Mouse (Mus musculus) forelimb bud, embryonic 11.5 days (tissue): Measurements from ENCODE around the gene Pitpnc1.

Experiments
- DNase-seq: peaks from one replicate; pipeline ENCODE4 v3.0.0-alpha.2; 2012; ENCODE audit warnings: low read depth, low spot score

Pitpnc1 gene

GRCm38 (mm10) chr11:107443121-107444095 lies 27.1 kb downstream of the Pitpnc1 start:
- no peak for DNase-seq

- DNase-seq = no peak
Observed at GRCm38 (mm10) chr11:107441050-107441449, 29.4 kb downstream of the Pitpnc1 start.

GRCm38 (mm10) chr11:107438140-107438539 lies 32.4 kb downstream of the Pitpnc1 start:
- DNase-seq = no peak

GRCm38 (mm10) chr11:107437723-107438122 lies 32.8 kb downstream of the Pitpnc1 start:
- DNase-seq = no peak

GRCm38 (mm10) chr11:107435776-107436449 lies 34.6 kb downstream of the Pitpnc1 start:
- no peak for DNase-seq

GRCm38 (mm10) chr11:107431197-107431965 lies 39.1 kb downstream of the Pitpnc1 start:
- DNase-seq = no peak

GRCm38 (mm10) chr11:107428011-107428410 lies 42.5 kb downstream of the Pitpnc1 start:
- DNase-seq = no peak

GRCm38 (mm10) chr11:107424176-107424575 lies 46.3 kb downstream of the Pitpnc1 start:
- no peak for DNase-seq

- DNase-seq = no peak
Observed at GRCm38 (mm10) chr11:107422356-107422754, 48.1 kb downstream of the Pitpnc1 start.

GRCm38 (mm10) chr11:107421751-107422355 lies 48.6 kb downstream of the Pitpnc1 start:
- DNase-seq = no peak

- DNase-seq = no peak
Observed at GRCm38 (mm10) chr11:107419925-107420324, 50.6 kb downstream of the Pitpnc1 start.

- no peak for DNase-seq
Observed at GRCm38 (mm10) chr11:107417041-107417583, 53.4 kb downstream of the Pitpnc1 start.

- DNase-seq = no peak
Observed at GRCm38 (mm10) chr11:107416561-107416926, 54.0 kb downstream of the Pitpnc1 start.

- DNase-seq = no peak
Observed at GRCm38 (mm10) chr11:107415901-107416560, 54.5 kb downstream of the Pitpnc1 start.

GRCm38 (mm10) chr11:107414996-107415747 lies 55.3 kb downstream of the Pitpnc1 start:
- DNase-seq = no peak

- DNase-seq = peak; percentile 83
Observed at GRCm38 (mm10) chr11:107413251-107413655, 57.2 kb downstream of the Pitpnc1 start.

- no peak for DNase-seq
Observed at GRCm38 (mm10) chr11:107412128-107412527, 58.4 kb downstream of the Pitpnc1 start.

- no peak for DNase-seq
Observed at GRCm38 (mm10) chr11:107411576-107411975, 58.9 kb downstream of the Pitpnc1 start.

- no peak for DNase-seq
Observed at GRCm38 (mm10) chr11:107410804-107411203, 59.7 kb downstream of the Pitpnc1 start.
